Mouse (Mus musculus): Measurements from ENCODE around the gene Sag. TPM values are rescaled to one million over a fixed set of nuclear protein-coding genes. Genes with fewer than 3 reads are reported as not detected.

The Sag gene
- total and polyA plus RNA-seq, 3 experiments: 0.19 to 2.0 (median 1.0) TPM

GRCm38 (mm10) chr1:87890960-87891359, 87.5 kb downstream of the Sag start:
- H3K36me3 ChIP-seq (replicated peaks in 1 of 2; ENCODE audit: control insufficient read depth in 1 of 2, insufficient read depth in 1 of 2, low read length in 1 of 2): peaks cover 15 to 75% of the 10 kb centered on the region in 2 experiments
- no peak overlapping the region for H3K4me3 ChIP-seq (replicated peaks in 1 of 3; ENCODE audit: low read depth in 2 of 3, low read length in 2 of 3, poor library complexity in 1 of 3)
- H3K9ac ChIP-seq (ENCODE audit: insufficient read depth, low read depth): no peak overlapping the region
- in situ Hi-C loops (cut with MboI; ENCODE audit: low pct_ligation_motif_present, low pct_unique_long_range_greater_than_20kb, low sequenced_read_pairs) (no loop called here), dilution Hi-C loops (cut with MboI; ENCODE audit: extremely low pct_ligation_motif_present, extremely low pct_unique_long_range_greater_than_20kb, low sequenced_read_pairs) (no loop called here)
- H3K4me1 ChIP-seq (ENCODE audit: control insufficient read depth in 1 of 2, insufficient read depth in 2 of 2): peaks cover 8 to 75% of the 10 kb centered on the region in 2 experiments; a peak in 3 of 4 replicates
- peaks cover 9% of the 10 kb centered on the region; the same call in 1 of the 2 replicates for H3K79me2 ChIP-seq (replicated peaks; ENCODE audit: control insufficient read depth, extremely low read depth, insufficient read depth, poor library complexity, severe bottlenecking)
- no peak for TF ChIP-seq SMC3 (IDR thresholded peaks at IDR 0.05; ENCODE audit: low read depth, low read length)
- no peak for TF ChIP-seq EP300 (IDR thresholded peaks at IDR 0.05; ENCODE audit: low read length)
- no peak for TF ChIP-seq MAZ (IDR thresholded peaks at IDR 0.05; ENCODE audit: low read depth, low read length)
- no peak for TF ChIP-seq MEF2A (IDR thresholded peaks at IDR 0.05; ENCODE audit: borderline replicate concordance, low read depth, low read length)
- no peak for TF ChIP-seq SIN3A (IDR thresholded peaks at IDR 0.05; ENCODE audit: low read length)
- TF ChIP-seq NRF1 (IDR thresholded peaks at IDR 0.05; ENCODE audit: low read depth, low read length): no peak
- no peak for TF ChIP-seq UBTF (IDR thresholded peaks at IDR 0.05; ENCODE audit: low read depth, low read length)
- no peak for TF ChIP-seq ZKSCAN1 (IDR thresholded peaks at IDR 0.05; ENCODE audit: borderline replicate concordance, low read depth, low read length)
- TF ChIP-seq JUN (IDR thresholded peaks at IDR 0.05; ENCODE audit: insufficient read depth, low read depth, low read length): no peak
- TF ChIP-seq PAX5 (IDR thresholded peaks at IDR 0.05; ENCODE audit: low read length): no peak
- TF ChIP-seq TBP (conservative IDR thresholded peaks at IDR 0.05; ENCODE audit: low read depth, low read length): no peak
- TF ChIP-seq MXI1 (IDR thresholded peaks at IDR 0.05; ENCODE audit: low read depth, low read length): no peak
- TF ChIP-seq ZC3H11A (IDR thresholded peaks at IDR 0.05; ENCODE audit: low read depth, low read length): no peak
- no peak for TF ChIP-seq IRF4 (IDR thresholded peaks at IDR 0.05; ENCODE audit: low read depth, low read length)
- no peak for TF ChIP-seq GABPA (IDR thresholded peaks at IDR 0.05; ENCODE audit: insufficient replicate concordance, low read depth, low read length)
- TF ChIP-seq CHD2 (IDR thresholded peaks at IDR 0.05; ENCODE audit: low read length): no peak
- no peak for TF ChIP-seq POLR2A (IDR thresholded peaks at IDR 0.05; ENCODE audit: low read depth, low read length)
- TF ChIP-seq TCF12 (IDR thresholded peaks at IDR 0.05; ENCODE audit: low read depth, low read length): no peak
- no peak for DNase-seq (ENCODE audit: extremely low read depth)
- H3K4me2 ChIP-seq (ENCODE audit: insufficient read depth, low read depth, poor library complexity, severe bottlenecking): no peak overlapping the region
- H3K27ac ChIP-seq (ENCODE audit: insufficient read depth, low read depth): no peak overlapping the region
- no peaks in the 10 kb centered on the region for H3K27me3 ChIP-seq (replicated peaks)
- H3K9me3 ChIP-seq (replicated peaks; ENCODE audit: low read length): no peaks in the 10 kb centered on the region

GRCm38 (mm10) chr1:87891634-87892033, 88.2 kb downstream of the Sag start:
- TF ChIP-seq ZKSCAN1 (IDR thresholded peaks at IDR 0.05; ENCODE audit: borderline replicate concordance, low read depth, low read length) (no peak), SIN3A (IDR thresholded peaks at IDR 0.05; ENCODE audit: low read length) (no peak), ZNF384 (IDR thresholded peaks at IDR 0.05; ENCODE audit: low read depth, low read length) (no peak)
- Histone ChIP-seq H3K36me3 (replicated peaks in 1 of 2; ENCODE audit: control insufficient read depth in 1 of 2, insufficient read depth in 1 of 2, low read length in 1 of 2) (peaks cover 19 to 75% of the 10 kb centered on the region in 2 experiments), H3K4me1 (ENCODE audit: control insufficient read depth in 1 of 2, insufficient read depth in 2 of 2) (peaks cover 14 to 78% of the 10 kb centered on the region in 2 experiments), H3K4me3 (replicated peaks in 1 of 3; ENCODE audit: low read depth in 2 of 3, low read length in 2 of 3, poor library complexity in 1 of 3) (no peak overlapping the region), H3K27me3 (replicated peaks) (no peaks in the 10 kb centered on the region), H3K9ac (ENCODE audit: insufficient read depth, low read depth) (no peak overlapping the region), H3K9me3 (replicated peaks; ENCODE audit: low read length) (no peaks in the 10 kb centered on the region), H3K4me2 (ENCODE audit: insufficient read depth, low read depth, poor library complexity, severe bottlenecking) (no peak overlapping the region), H3K27ac (ENCODE audit: insufficient read depth, low read depth) (no peak overlapping the region), H3K79me2 (replicated peaks; ENCODE audit: control insufficient read depth, extremely low read depth, insufficient read depth, poor library complexity, severe bottlenecking) (peaks cover 9% of the 10 kb centered on the region; the same call in 1 of the 2 replicates)
- no peak for DNase-seq (ENCODE audit: extremely low read depth)
- in situ Hi-C loops (cut with MboI; ENCODE audit: low pct_ligation_motif_present, low pct_unique_long_range_greater_than_20kb, low sequenced_read_pairs) (no loop called here), dilution Hi-C loops (cut with MboI; ENCODE audit: extremely low pct_ligation_motif_present, extremely low pct_unique_long_range_greater_than_20kb, low sequenced_read_pairs) (no loop called here)
